Mouse (Mus musculus) splenic B cell, adult 2 months (primary cell): ENCODE results near the gene Cdc37.
"Not testable (repeated sequence)": the region's sequence is repeated elsewhere in the genome, so short reads cannot be mapped to it uniquely, and the experiment has no call there.

Experiments used
- DNase-seq: peaks from one replicate; pipeline ENCODE4 v3.0.0-alpha.2; 2011; ENCODE audit warnings: low read depth, low spot score
- H3K27me3 ChIP-seq: 2 replicates; pipeline ENCODE4 v1.6.1; 2012; ENCODE audit warnings: mild to moderate bottlenecking, low read length, moderate library complexity, mixed read lengths; ENCODE audit not compliant: control insufficient read depth, poor library complexity, insufficient read depth, severe bottlenecking
- H3K36me3 ChIP-seq: 2 replicates; pipeline ENCODE4 v1.6.1; 2012; ENCODE audit warnings: mild to moderate bottlenecking, low read length, moderate library complexity, mixed read lengths; ENCODE audit not compliant: control insufficient read depth, poor library complexity, insufficient read depth, severe bottlenecking

Gene Cdc37

DNA sequence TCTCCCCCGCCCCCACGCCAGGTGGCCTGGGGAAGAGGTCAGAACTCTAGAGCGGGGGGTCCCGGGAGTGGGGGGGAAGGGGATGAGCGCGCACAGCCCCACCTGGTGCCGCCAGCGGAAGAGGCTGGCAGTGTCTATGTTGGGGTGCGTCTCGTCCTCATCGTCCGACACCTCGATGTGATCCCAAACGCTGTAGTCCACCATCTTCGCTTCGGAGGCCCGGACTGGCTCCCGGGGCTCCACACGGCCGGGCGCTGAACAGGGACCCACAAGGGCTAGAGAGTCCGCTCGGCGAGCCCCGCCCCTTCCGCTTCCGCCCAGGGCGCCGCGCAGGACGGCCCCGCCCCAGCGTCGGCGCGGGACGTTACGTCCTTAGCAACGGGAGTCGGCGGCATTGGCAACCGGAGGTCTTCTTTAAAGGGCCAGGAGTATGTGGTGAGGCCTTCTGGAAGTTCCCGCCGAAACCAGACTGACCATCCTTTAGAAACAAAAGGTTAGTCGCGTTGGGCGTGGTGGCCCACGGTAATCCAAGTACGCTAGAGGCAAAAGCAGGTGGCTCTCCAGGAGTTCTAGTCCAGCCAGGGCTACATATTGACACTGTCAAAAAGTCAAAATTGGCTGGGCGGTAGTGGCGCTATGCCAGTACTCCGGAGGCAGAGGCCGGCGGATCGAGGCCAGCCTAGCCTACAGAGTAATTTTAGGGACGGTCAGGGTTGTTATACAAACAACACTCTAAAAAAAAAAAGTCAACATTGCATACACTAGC is at the start of gene Cdc37:
Gene Cdc37, minus strand, starts transcription at position 329 of the 766 bp plus-strand sequence.
- Histone ChIP-seq H3K36me3 (no peaks in the 10 kb centered on the region), H3K27me3 (no peaks in the 10 kb centered on the region)
- DNase-seq, result peak; percentile 93

- peak; percentile 51 for DNase-seq
- Histone ChIP-seq H3K36me3 (no peaks in the 10 kb centered on the region), H3K27me3 (no peaks in the 10 kb centered on the region)
Observed at GRCm38 (mm10) chr9:21198960-21199359, 49.2 kb upstream of the Cdc37 start.

- Histone ChIP-seq H3K36me3 (no peaks in the 10 kb centered on the region), H3K27me3 (no peaks in the 10 kb centered on the region)
- DNase-seq, result no peak
Observed at GRCm38 (mm10) chr9:21197981-21198380, 48.2 kb upstream of the Cdc37 start.

GRCm38 (mm10) chr9:21196521-21197433 is 47.0 kb upstream of the Cdc37 start:
- H3K36me3 ChIP-seq, result no peaks in the 10 kb centered on the region
- DNase-seq, result peak; percentile 32

DNA sequence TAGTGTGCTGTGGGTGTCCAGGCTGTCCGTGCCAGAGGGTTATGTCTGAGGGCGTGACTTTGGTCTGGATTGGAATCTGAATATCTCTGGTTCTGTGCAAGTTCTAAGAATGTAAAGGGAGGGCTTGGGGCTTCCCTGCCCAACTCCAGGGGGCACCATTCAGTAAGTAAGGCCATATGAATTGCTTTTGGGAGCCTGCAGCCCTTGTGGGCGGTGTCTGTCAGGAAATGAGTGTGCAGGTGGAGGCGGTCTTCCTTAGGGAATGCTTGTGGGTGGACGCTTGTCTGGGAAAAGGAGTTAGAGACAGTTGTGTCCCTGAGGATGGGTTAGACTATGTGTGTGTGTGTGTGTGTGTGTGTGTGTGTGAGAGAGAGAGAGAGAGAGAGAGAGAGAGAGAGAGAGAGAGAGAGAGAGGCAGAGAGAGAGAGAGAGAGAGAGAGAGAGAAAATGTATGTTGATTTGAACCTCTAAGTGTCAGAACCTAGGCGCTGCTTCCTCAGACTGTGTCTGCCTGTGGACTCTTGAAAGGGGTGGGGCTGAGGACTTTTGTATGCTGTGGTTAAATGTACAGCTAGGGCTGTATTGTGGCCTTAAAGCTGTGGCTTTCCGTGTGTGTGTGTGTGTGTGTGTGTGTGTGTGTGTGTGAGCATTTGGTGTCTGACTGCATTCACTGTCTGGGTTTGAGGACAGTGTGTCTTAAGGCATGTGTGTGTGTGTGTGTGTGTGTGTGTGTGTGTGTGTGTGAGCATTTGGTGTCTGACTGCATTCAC is 46.1 kb upstream of the Cdc37 start:
- H3K27me3 ChIP-seq, H3K36me3 ChIP-seq: not testable (repeated sequence)
- peak; percentile 64 for DNase-seq

More at GRCm38 (mm10) chr9:21196521-21197433, 47.0 kb upstream of the Cdc37 start:
- no peaks in the 10 kb centered on the region for H3K27me3 ChIP-seq

DNA sequence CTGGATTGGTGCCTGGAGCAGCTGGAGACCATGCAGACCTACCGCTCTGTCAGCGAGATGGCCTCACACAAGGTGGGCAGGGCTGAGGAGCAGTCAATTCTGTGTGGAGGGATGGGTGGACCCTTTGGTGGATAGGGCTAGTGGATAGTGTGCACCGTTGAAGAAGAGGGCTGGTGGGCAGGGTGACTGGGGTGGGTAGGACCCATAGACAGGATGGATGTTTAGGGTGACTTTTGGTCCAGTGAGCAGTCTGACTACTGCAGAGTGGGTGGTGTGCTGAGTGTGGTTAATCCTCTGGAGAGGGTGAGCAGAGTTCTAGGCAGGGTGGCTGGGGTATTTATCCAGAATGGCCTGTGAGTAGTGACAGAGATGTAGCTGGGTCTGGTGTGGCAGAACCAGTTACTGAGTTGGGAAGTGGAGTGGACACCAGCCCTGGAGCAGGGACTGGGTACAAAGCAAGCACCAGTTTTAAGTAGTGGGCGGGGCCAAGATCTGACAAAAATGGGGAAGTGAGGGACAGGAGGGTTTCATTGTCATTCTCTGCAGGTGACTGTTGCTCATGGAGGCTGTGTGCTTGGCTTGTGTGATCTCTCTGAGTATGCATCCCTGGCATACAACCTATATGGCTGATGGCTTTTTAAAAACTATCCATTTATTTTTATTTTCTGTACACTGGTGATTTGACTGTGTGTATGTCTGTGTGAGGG is 45.2 kb upstream of the Cdc37 start:
- no peaks in the 10 kb centered on the region for H3K27me3 ChIP-seq
- peak; percentile 81 for DNase-seq
- no peaks in the 10 kb centered on the region for H3K36me3 ChIP-seq

GRCm38 (mm10) chr9:21193786-21194185 is 44.0 kb upstream of the Cdc37 start:
- Histone ChIP-seq H3K27me3 (no peaks in the 10 kb centered on the region), H3K36me3 (no peaks in the 10 kb centered on the region)
- no peak for DNase-seq

DNA sequence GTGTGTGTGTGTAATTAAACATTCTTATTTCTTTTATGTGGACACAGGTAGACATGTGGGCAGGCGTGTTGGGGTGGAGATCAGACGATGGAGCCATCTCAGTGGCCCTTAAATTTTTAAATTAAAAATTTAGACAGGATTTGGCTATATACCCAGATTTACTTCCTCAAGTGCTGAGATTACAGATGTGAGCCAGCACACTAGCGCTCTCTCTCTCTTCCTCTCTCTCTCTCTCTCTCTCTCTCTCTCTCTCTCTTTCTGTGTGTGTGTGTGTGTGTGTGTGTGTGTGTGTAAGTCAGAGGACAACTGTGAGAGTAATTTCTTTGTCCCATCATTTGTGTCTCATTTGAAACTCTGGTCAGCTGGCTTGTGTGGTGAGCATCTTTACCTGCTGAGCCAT is 40.9 kb upstream of the Cdc37 start:
- Histone ChIP-seq H3K27me3 (no peaks in the 10 kb centered on the region), H3K36me3 (no peaks in the 10 kb centered on the region)
- no peak for DNase-seq

DNA sequence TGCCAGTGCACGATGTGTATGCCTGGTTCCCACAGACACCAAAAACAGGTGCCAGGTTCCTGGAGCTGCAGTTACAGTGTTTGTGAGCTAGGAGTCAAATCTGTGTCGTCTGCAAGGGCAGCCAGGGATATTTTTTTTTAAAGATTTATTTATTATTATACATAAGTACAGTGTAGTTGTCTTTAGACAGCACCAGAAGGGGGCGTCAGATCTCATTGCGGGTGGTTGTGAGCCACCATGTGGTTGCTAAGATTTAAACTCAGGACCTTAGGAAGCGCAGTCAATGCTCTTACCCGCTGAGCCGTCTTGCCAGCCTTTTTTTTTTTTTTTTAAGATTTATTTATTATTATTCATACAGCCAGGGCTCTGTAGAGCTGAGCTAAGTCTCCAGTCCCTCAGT is 40.1 kb upstream of the Cdc37 start:
- DNase-seq, result peak; percentile 81
- H3K36me3 ChIP-seq, result no peaks in the 10 kb centered on the region

GRCm38 (mm10) chr9:21185436-21185835 is 35.7 kb upstream of the Cdc37 start:
- H3K36me3 ChIP-seq, result no peaks in the 10 kb centered on the region
- DNase-seq, result no peak
- no peaks in the 10 kb centered on the region for H3K27me3 ChIP-seq

More for the DNA sequence above, 40.1 kb upstream of the Cdc37 start:
- no peaks in the 10 kb centered on the region for H3K27me3 ChIP-seq

GRCm38 (mm10) chr9:21184733-21185132 is 35.0 kb upstream of the Cdc37 start:
- no peak for DNase-seq
- Histone ChIP-seq H3K27me3 (no peaks in the 10 kb centered on the region), H3K36me3 (no peaks in the 10 kb centered on the region)

GRCm38 (mm10) chr9:21183905-21184413 is 34.2 kb upstream of the Cdc37 start:
- peak; percentile 74 for DNase-seq
- Histone ChIP-seq H3K27me3 (no peaks in the 10 kb centered on the region), H3K36me3 (no peaks in the 10 kb centered on the region)

DNA sequence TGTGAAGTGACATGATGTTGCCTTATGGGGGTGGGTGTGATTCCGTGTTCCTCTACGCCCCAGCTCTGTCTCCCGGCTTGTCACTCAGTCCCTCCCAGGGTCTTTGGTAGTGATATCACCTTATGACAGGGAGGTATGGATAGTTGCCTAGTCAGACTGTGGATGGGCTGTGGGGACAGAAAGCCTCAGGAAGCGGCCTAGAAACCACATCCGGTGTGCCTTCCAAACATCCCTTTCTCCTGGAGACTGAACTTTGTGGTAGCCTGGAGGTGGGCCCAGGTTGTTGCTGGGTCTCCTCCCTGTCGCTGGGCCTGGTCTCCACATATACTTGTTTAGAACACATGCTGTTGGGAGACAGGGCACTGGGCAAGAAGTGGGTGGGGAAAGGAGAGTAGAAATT is 33.6 kb upstream of the Cdc37 start:
- DNase-seq, result no peak
- Histone ChIP-seq H3K36me3 (no peaks in the 10 kb centered on the region), H3K27me3 (no peaks in the 10 kb centered on the region)
